Mouse (Mus musculus) limb, embryonic 15.5 days (tissue): ENCODE measurements around the gene Nrarp. TPM values are rescaled to one million over a fixed set of nuclear protein-coding genes. Genes with fewer than 3 reads are reported as not detected.

Experiments used
- polyA plus RNA-seq: library from polyadenylated mRNA; unstranded; fragments of >200 nt; fragmentation: Nextera tagmentation; extraction: Ambion mirVana; gene quantifications from 2 replicates; pipeline ENCODE4 v1.2.1, GENCODE M21; 2015

Gene Nrarp
- polyA plus RNA-seq, 1 experiment from 2014 or later = 33.5 TPM

Other genes with a start within 250 kb of the Nrarp start
- gene Arrdc1, start 245.5 kb upstream of the Nrarp start, polyA plus RNA-seq = 44.1 and 49.0 TPM in 2 replicates
- gene Zmynd19, start 231.0 kb upstream of the Nrarp start, polyA plus RNA-seq = 10.4 and 18.2 TPM in 2 replicates
- 28.4 and 30.2 TPM in 2 replicates for gene Dph7, start 218.4 kb upstream of the Nrarp start, polyA plus RNA-seq
- 117 TPM in 2 replicates for gene Mrpl41, start 205.7 kb upstream of the Nrarp start, polyA plus RNA-seq
- gene Pnpla7, start 204.7 kb upstream of the Nrarp start, polyA plus RNA-seq = 7.1 and 7.2 TPM in 2 replicates
- 67.5 and 68.3 TPM in 2 replicates for gene Nsmf, start 126.4 kb upstream of the Nrarp start, polyA plus RNA-seq
- gene Entpd8, start 100.5 kb upstream of the Nrarp start, polyA plus RNA-seq = not detected in 2 replicates
- gene Noxa1, start 85.6 kb upstream of the Nrarp start, polyA plus RNA-seq = 0.18 TPM in 1 of 2 replicates, not detected in the other
- 8.9 and 10.0 TPM in 2 replicates for gene Tor4a, start 16.1 kb downstream of the Nrarp start, polyA plus RNA-seq
- 114 and 117 TPM in 2 replicates for gene Nelfb, start 30.7 kb downstream of the Nrarp start, polyA plus RNA-seq
- not detected in 2 replicates for gene Stpg3, start 33.9 kb downstream of the Nrarp start, polyA plus RNA-seq
- gene Fam166a, start 38.0 kb downstream of the Nrarp start, polyA plus RNA-seq = 0.81 TPM in 1 of 2 replicates, not detected in the other
- gene Tubb4b, start 43.9 kb downstream of the Nrarp start, polyA plus RNA-seq = 554 and 617 TPM in 2 replicates
- not detected in 2 replicates for gene Slc34a3, start 53.6 kb downstream of the Nrarp start, polyA plus RNA-seq
- 0.57 and 0.58 TPM in 2 replicates for gene Rnf224, start 56.0 kb downstream of the Nrarp start, polyA plus RNA-seq
- gene Rnf208, start 61.5 kb downstream of the Nrarp start, polyA plus RNA-seq = 16.9 and 17.5 TPM in 2 replicates
- gene Cysrt1, start 61.7 kb downstream of the Nrarp start, polyA plus RNA-seq = 83.9 and 100 TPM in 2 replicates
- gene AL732309.1, start 66.1 kb downstream of the Nrarp start, polyA plus RNA-seq = 10.2 and 10.4 TPM in 2 replicates
- 21.4 and 24.2 TPM in 2 replicates for gene Tmem203, start 74.7 kb downstream of the Nrarp start, polyA plus RNA-seq
- 8.5 and 8.6 TPM in 2 replicates for gene Tprn, start 81.9 kb downstream of the Nrarp start, polyA plus RNA-seq
- gene Ssna1, start 91.7 kb downstream of the Nrarp start, polyA plus RNA-seq = 241 and 244 TPM in 2 replicates
- 136 and 140 TPM in 2 replicates for gene Anapc2, start 91.7 kb downstream of the Nrarp start, polyA plus RNA-seq
- gene Tmem210, start 107.4 kb downstream of the Nrarp start, polyA plus RNA-seq = not detected in 2 replicates
- gene Lrrc26, start 109.2 kb downstream of the Nrarp start, polyA plus RNA-seq = 0.61 and 0.92 TPM in 2 replicates
- gene Grin1, start 138.4 kb downstream of the Nrarp start, polyA plus RNA-seq = 0.71 and 0.87 TPM in 2 replicates
- gene Man1b1, start 151.6 kb downstream of the Nrarp start, polyA plus RNA-seq = 47.0 and 55.8 TPM in 2 replicates
- 24.0 and 25.1 TPM in 2 replicates for gene Dpp7, start 175.6 kb downstream of the Nrarp start, polyA plus RNA-seq
- 16.9 and 23.6 TPM in 2 replicates for gene Uap1l1, start 184.9 kb downstream of the Nrarp start, polyA plus RNA-seq
- gene Sapcd2, start 191.6 kb downstream of the Nrarp start, polyA plus RNA-seq = 30.5 and 31.9 TPM in 2 replicates
- 4.2 and 11.7 TPM in 2 replicates for gene Entpd2, start 215.1 kb downstream of the Nrarp start, polyA plus RNA-seq
- gene Npdc1, start 218.6 kb downstream of the Nrarp start, polyA plus RNA-seq = 51.7 and 54.3 TPM in 2 replicates
- 0.18 TPM in 1 of 2 replicates, not detected in the other for gene Fut7, start 242.5 kb downstream of the Nrarp start, polyA plus RNA-seq
- gene Abca2, start 247.9 kb downstream of the Nrarp start, polyA plus RNA-seq = 4.2 and 5.9 TPM in 2 replicates